Mouse (Mus musculus): ENCODE results near the gene Tstd2. TPM values are rescaled to one million over a fixed set of nuclear protein-coding genes. Genes with fewer than 3 reads are reported as not detected.

The Tstd2 gene
- polyA plus RNA-seq, 1 experiment from 2014 or later = 25.3 TPM

DNA sequence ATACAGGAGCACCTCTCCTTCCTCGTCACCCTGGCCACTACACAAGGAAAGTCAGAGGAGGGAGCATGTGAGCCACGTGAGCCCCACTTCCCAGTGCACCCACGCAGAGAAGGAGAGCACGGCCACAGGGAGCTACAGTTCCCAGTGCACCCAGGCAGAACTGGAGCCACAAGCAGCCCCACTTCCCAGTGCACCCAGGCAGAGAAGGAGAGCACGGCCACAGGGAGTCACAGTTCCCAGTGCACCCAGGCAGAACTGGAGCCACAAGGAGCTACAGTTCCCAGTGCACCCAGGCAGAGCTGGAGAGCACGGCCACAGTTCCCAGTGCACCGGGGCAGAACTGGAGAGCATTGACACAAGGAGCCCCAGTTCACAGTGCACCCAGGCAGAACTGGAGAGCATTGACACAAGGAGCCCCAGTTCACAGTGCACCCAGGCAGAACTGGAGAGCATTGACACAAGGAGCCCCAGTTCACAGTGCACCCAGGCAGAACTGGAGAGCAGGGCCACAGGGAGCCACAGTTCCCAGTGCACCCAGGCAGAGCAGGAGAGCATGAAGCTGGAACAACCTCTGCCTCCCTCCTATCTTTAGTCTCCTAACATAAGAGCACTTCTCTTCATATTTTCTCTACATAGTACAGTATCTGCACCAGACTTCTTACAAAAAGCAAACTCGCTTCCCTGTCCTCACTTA, 9.0 kb downstream of the Tstd2 start:
- H3K4me3 ChIP-seq (ENCODE audit: low read length) = no peak overlapping the region
- H3K9ac ChIP-seq (ENCODE audit: low read length) = no peak overlapping the region
- H3K4me2 ChIP-seq (ENCODE audit: low read depth, low read length) = no peak overlapping the region
- 93% methylated on average over 8 of the region's 8 CpGs for WGBS
- H3K9me3 ChIP-seq (replicated peaks; ENCODE audit: control insufficient read depth, low read length) = no peaks in the 10 kb centered on the region
- peaks cover 39% of the 10 kb centered on the region for H3K36me3 ChIP-seq (ENCODE audit: control insufficient read depth, insufficient read depth)
- H3K27me3 ChIP-seq (ENCODE audit: control insufficient read depth, insufficient read depth, low read length) = no peaks in the 10 kb centered on the region
- H3K27ac ChIP-seq (ENCODE audit: low read length) = no peak overlapping the region
- no peaks in the 10 kb centered on the region for H3K4me1 ChIP-seq (ENCODE audit: control insufficient read depth, insufficient read depth, low read length)
- no peak for ATAC-seq (replicated peaks; ENCODE audit: extremely low read depth, insufficient read depth, low FRiP score)

DNA sequence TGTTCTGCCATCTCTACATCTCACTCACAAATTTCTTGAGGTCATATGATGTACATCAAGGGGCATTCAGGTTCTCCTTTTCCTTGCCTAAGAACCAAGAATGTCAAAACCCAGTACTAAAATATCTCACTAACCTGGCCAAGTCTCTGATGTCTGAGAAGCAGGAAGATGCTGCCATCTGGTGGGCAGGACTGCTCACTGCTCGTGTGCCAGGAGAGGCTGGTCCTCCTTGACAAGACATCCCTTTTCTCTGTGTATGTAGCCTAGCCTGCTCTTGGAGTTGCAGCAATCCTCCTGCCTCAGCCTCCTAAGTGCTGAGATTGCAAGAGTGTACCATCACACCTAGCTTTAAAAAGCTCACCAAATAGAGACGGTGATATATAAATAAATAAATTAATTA, 12.0 kb downstream of the Tstd2 start:
- H3K9ac ChIP-seq (ENCODE audit: low read length) = no peak overlapping the region
- no peak for ATAC-seq (replicated peaks; ENCODE audit: extremely low read depth, insufficient read depth, low FRiP score)
- peaks cover 37% of the 10 kb centered on the region for H3K36me3 ChIP-seq (ENCODE audit: control insufficient read depth, insufficient read depth)
- no peaks in the 10 kb centered on the region for H3K4me1 ChIP-seq (ENCODE audit: control insufficient read depth, insufficient read depth, low read length)
- no peak overlapping the region for H3K4me3 ChIP-seq (ENCODE audit: low read length)
- 40% methylated on average over 2 of the region's 2 CpGs for whole genome bisulfite sequencing
- H3K4me2 ChIP-seq (ENCODE audit: low read depth, low read length) = no peak overlapping the region
- no peaks in the 10 kb centered on the region for H3K27me3 ChIP-seq (ENCODE audit: control insufficient read depth, insufficient read depth, low read length)
- H3K27ac ChIP-seq (ENCODE audit: low read length) = no peak overlapping the region
- no peaks in the 10 kb centered on the region for H3K9me3 ChIP-seq (replicated peaks; ENCODE audit: control insufficient read depth, low read length)

DNA sequence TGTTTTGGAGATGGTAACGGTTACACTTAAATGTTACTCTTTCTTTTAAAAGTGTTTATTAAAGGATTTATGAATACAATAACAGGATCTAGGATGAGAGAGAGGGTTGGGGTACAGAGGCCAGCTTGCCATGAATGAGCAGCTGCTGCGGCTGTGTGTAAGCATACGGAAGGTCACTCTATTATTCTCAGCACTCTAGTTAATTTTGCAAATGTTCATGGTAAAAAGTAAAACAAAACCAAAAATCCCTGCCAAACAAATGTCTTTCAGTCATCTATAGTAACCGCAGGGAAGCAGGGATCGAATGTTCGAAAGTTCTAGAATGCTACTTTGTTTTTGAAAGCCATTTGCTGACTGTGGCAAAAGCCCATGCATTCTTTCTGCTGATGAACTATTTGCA, 15.1 kb downstream of the Tstd2 start:
- Histone ChIP-seq H3K9ac (ENCODE audit: low read length) (no peak overlapping the region), H3K4me2 (ENCODE audit: low read depth, low read length) (no peak overlapping the region), H3K27me3 (ENCODE audit: control insufficient read depth, insufficient read depth, low read length) (no peaks in the 10 kb centered on the region), H3K4me3 (ENCODE audit: low read length) (no peak overlapping the region), H3K4me1 (ENCODE audit: control insufficient read depth, insufficient read depth, low read length) (no peaks in the 10 kb centered on the region), H3K9me3 (replicated peaks; ENCODE audit: control insufficient read depth, low read length) (no peaks in the 10 kb centered on the region), H3K36me3 (ENCODE audit: control insufficient read depth, insufficient read depth) (peaks cover 38% of the 10 kb centered on the region), H3K27ac (ENCODE audit: low read length) (no peak overlapping the region)
- WGBS = 95% methylated on average over 6 of the region's 6 CpGs
- ATAC-seq (replicated peaks; ENCODE audit: extremely low read depth, insufficient read depth, low FRiP score) = no peak

DNA sequence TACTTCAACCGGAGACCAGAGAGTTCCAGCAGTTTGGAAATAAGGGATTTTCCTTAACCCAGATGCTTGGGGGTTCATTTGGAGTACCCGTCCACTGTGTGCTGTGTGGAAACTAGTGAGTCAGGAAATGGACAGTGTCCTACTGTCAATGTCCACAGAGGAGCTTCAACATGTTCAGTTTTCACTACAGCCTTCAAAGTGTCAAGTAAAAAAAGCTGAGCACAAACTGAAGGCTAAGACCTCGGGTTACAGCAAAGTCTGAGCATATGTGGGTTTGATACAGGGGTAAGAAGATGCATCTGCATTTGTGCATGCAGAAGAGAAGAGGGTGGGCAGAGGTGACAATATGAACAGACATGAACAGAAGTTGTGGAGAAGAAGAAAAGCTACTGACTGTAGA, 17.7 kb downstream of the Tstd2 start:
- H3K27ac ChIP-seq (ENCODE audit: low read length) = no peak overlapping the region
- H3K4me2 ChIP-seq (ENCODE audit: low read depth, low read length) = no peak overlapping the region
- no peak for ATAC-seq (replicated peaks; ENCODE audit: extremely low read depth, insufficient read depth, low FRiP score)
- no peak overlapping the region for H3K9ac ChIP-seq (ENCODE audit: low read length)
- 79% methylated on average over 3 of the region's 3 CpGs for WGBS
- 0 out of 2 replicates have a peak, but pooled peaks cover 3% of the 10 kb centered on the region for H3K4me1 ChIP-seq (ENCODE audit: control insufficient read depth, insufficient read depth, low read length)
- no peaks in the 10 kb centered on the region for H3K9me3 ChIP-seq (replicated peaks; ENCODE audit: control insufficient read depth, low read length)
- H3K27me3 ChIP-seq (ENCODE audit: control insufficient read depth, insufficient read depth, low read length) = no peaks in the 10 kb centered on the region
- H3K4me3 ChIP-seq (ENCODE audit: low read length) = no peak overlapping the region
- peaks cover 53% of the 10 kb centered on the region for H3K36me3 ChIP-seq (ENCODE audit: control insufficient read depth, insufficient read depth)

DNA sequence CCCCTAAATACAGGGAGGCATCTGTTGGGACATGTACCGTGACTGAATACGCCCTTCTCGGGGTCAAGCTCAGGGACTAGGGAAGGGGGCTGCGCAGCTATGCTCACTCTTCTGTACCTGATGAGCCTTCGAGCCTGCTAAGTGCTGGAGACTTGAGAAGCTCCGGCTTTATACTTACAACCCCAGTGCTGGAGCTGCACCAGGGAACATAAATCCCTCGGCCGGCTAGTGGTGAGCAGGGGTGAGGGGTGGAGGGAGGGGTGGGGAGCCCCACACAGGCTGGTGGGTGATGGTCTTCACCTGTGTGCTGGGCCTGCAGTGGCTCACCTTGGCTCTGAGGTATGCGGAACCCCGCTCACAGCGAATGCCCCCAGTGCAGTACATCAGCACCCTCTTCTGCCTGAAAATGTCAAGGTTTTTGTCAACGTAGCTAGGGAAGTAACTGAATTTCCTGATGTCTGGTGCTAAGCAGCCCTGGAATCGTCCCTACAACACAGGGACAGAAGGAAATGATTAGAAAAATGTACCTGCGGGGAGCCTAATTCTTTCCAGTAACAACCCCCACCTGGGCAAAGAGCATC, 18.9 kb downstream of the Tstd2 start:
- Histone ChIP-seq H3K4me3 (ENCODE audit: low read length) (no peak overlapping the region), H3K4me2 (ENCODE audit: low read depth, low read length) (no peak overlapping the region), H3K9me3 (replicated peaks; ENCODE audit: control insufficient read depth, low read length) (no peaks in the 10 kb centered on the region), H3K27ac (ENCODE audit: low read length) (no peak overlapping the region), H3K27me3 (ENCODE audit: control insufficient read depth, insufficient read depth, low read length) (no peaks in the 10 kb centered on the region), H3K4me1 (ENCODE audit: control insufficient read depth, insufficient read depth, low read length) (0 out of 2 replicates have a peak, but pooled peaks cover 3% of the 10 kb centered on the region), H3K9ac (ENCODE audit: low read length) (no peak overlapping the region), H3K36me3 (ENCODE audit: control insufficient read depth, insufficient read depth) (peaks cover 56% of the 10 kb centered on the region)
- ATAC-seq (replicated peaks; ENCODE audit: extremely low read depth, insufficient read depth, low FRiP score) = no peak
- 88% methylated on average over 14 of the region's 14 CpGs for WGBS

DNA sequence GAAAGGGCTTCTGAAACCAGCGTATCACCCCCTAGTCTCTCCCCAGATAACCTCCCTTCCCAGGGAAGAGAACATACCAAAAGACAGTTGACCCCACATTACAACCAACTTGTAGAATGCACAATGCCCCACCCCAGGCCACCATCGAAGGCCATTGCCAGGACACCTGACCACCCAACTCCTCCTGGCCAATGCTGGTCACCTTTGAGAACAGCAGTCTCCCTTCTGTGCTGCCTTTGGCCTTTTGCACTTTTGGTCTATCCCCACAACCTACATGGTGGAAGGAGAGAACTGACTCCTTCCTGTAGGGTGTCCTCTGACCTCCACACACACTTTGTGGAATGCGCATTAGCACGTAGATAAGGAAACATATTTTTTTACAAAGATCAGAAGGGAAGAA, 21.0 kb downstream of the Tstd2 start:
- Histone ChIP-seq H3K4me3 (ENCODE audit: low read length) (no peak overlapping the region), H3K9me3 (replicated peaks; ENCODE audit: control insufficient read depth, low read length) (no peaks in the 10 kb centered on the region), H3K36me3 (ENCODE audit: control insufficient read depth, insufficient read depth) (peaks cover 58% of the 10 kb centered on the region), H3K27me3 (ENCODE audit: control insufficient read depth, insufficient read depth, low read length) (no peaks in the 10 kb centered on the region), H3K4me2 (ENCODE audit: low read depth, low read length) (no peak overlapping the region), H3K9ac (ENCODE audit: low read length) (no peak overlapping the region), H3K4me1 (ENCODE audit: control insufficient read depth, insufficient read depth, low read length) (0 out of 2 replicates have a peak, but pooled peaks cover 3% of the 10 kb centered on the region), H3K27ac (ENCODE audit: low read length) (no peak overlapping the region)
- WGBS = 84% methylated on average over 4 of the region's 4 CpGs
- no peak for ATAC-seq (replicated peaks; ENCODE audit: extremely low read depth, insufficient read depth, low FRiP score)

DNA sequence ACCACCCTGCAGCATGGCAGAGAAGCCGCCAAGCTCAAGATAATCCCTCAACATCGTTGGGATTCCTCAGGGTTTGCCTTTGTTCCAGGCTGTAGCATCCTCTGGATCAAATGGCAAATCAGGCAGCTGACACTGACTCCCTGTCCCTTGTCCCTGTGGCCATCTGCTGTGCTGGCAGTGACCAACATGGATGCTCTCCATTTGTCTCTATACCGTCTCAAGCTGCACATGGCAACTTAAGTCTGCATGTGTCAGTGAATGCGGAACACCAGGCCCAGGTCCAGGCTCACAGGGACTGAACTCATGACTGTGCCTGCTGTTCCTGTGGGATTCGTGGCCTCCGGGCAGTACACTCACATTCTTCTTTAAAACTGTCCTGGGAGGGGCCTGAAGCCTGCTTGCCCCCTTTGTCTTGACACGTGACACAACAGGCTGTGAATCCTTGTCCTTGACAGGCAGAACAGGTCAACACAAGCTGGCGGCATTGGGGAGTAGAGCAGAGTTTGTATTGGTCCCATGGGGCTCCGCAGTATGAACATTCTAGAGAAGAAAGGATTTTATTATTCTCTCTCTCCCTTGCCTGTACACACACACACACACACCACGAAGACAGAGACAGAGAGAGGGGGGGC, 21.8 kb downstream of the Tstd2 start:
- no peaks in the 10 kb centered on the region for H3K9me3 ChIP-seq (replicated peaks; ENCODE audit: control insufficient read depth, low read length)
- H3K4me3 ChIP-seq (ENCODE audit: low read length) = no peak overlapping the region
- 65% methylated on average over 10 of the region's 10 CpGs for WGBS
- no peak for ATAC-seq (replicated peaks; ENCODE audit: extremely low read depth, insufficient read depth, low FRiP score)
- H3K36me3 ChIP-seq (ENCODE audit: control insufficient read depth, insufficient read depth) = peaks cover 63% of the 10 kb centered on the region
- H3K4me2 ChIP-seq (ENCODE audit: low read depth, low read length) = no peak overlapping the region
- 0 out of 2 replicates have a peak, but pooled peaks cover 3% of the 10 kb centered on the region for H3K4me1 ChIP-seq (ENCODE audit: control insufficient read depth, insufficient read depth, low read length)
- no peak overlapping the region for H3K9ac ChIP-seq (ENCODE audit: low read length)
- H3K27me3 ChIP-seq (ENCODE audit: control insufficient read depth, insufficient read depth, low read length) = no peaks in the 10 kb centered on the region
- peak overlapping the region; percentile 51; the same call in 1 of the 2 replicates for H3K27ac ChIP-seq (ENCODE audit: low read length)

DNA sequence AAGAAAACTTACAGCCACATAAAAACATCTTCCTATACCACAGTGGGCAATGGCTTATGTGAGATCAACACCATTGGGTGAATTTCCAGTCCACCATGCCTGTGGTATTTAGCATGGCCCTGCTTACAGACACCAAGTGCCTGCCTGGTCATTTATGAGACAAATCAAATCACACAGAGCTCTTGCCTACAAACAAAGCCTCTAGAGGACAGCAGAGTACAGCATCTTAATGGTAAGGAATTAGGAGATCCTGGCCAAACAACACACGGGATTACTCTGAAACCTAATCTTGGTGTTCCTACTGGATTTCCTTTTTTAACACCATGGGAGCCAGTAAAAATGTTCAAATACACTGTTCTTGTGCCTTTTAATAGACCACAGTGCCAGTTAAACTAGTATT, 23.2 kb downstream of the Tstd2 start:
- Histone ChIP-seq H3K27me3 (ENCODE audit: control insufficient read depth, insufficient read depth, low read length) (no peaks in the 10 kb centered on the region), H3K4me3 (ENCODE audit: low read length) (no peak overlapping the region), H3K9ac (ENCODE audit: low read length) (no peak overlapping the region), H3K36me3 (ENCODE audit: control insufficient read depth, insufficient read depth) (peaks cover 63% of the 10 kb centered on the region), H3K4me2 (ENCODE audit: low read depth, low read length) (no peak overlapping the region), H3K4me1 (ENCODE audit: control insufficient read depth, insufficient read depth, low read length) (0 out of 2 replicates have a peak, but pooled peaks cover 3% of the 10 kb centered on the region), H3K27ac (ENCODE audit: low read length) (no peak overlapping the region), H3K9me3 (replicated peaks; ENCODE audit: control insufficient read depth, low read length) (no peaks in the 10 kb centered on the region)
- WGBS = 48% methylated on average over 1 of the region's 1 CpGs
- ATAC-seq (replicated peaks; ENCODE audit: extremely low read depth, insufficient read depth, low FRiP score) = no peak

DNA sequence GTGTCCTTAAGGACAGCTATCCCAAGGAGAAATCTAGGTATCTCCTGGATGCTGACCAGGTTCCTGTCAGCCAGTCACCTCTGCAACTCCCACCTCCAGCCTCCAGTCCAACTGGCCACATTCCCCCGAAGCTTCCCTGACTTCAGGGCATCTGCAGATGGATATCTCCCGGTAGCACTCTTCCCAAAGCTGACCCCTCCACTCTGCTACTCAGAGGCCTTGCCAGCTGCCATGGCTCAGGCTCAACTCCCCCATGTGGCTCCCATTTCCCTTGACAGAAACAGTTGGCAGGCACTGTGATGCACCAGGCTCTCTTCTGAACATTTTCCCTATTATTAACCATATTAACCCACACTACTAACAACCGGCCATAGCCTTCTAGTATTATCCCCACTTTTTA, 27.1 kb downstream of the Tstd2 start:
- peaks cover 59% of the 10 kb centered on the region for H3K36me3 ChIP-seq (ENCODE audit: control insufficient read depth, insufficient read depth)

More for the DNA sequence above, 27.1 kb downstream of the Tstd2 start:
- Histone ChIP-seq H3K4me2 (ENCODE audit: low read depth, low read length) (no peak overlapping the region), H3K4me1 (ENCODE audit: control insufficient read depth, insufficient read depth, low read length) (no peaks in the 10 kb centered on the region), H3K9me3 (replicated peaks; ENCODE audit: control insufficient read depth, low read length) (no peaks in the 10 kb centered on the region), H3K4me3 (ENCODE audit: low read length) (no peak overlapping the region), H3K9ac (ENCODE audit: low read length) (no peak overlapping the region), H3K27ac (ENCODE audit: low read length) (no peak overlapping the region), H3K27me3 (ENCODE audit: control insufficient read depth, insufficient read depth, low read length) (no peaks in the 10 kb centered on the region)
- ATAC-seq (replicated peaks; ENCODE audit: extremely low read depth, insufficient read depth, low FRiP score) = no peak
- 46% methylated on average over 3 of the region's 3 CpGs for WGBS
